Mouse (Mus musculus): ENCODE data around the gene Thnsl1.
A peak's percentile ranks its signal among the peaks of the same experiment; 100 is the strongest.

Gene Thnsl1

DNA sequence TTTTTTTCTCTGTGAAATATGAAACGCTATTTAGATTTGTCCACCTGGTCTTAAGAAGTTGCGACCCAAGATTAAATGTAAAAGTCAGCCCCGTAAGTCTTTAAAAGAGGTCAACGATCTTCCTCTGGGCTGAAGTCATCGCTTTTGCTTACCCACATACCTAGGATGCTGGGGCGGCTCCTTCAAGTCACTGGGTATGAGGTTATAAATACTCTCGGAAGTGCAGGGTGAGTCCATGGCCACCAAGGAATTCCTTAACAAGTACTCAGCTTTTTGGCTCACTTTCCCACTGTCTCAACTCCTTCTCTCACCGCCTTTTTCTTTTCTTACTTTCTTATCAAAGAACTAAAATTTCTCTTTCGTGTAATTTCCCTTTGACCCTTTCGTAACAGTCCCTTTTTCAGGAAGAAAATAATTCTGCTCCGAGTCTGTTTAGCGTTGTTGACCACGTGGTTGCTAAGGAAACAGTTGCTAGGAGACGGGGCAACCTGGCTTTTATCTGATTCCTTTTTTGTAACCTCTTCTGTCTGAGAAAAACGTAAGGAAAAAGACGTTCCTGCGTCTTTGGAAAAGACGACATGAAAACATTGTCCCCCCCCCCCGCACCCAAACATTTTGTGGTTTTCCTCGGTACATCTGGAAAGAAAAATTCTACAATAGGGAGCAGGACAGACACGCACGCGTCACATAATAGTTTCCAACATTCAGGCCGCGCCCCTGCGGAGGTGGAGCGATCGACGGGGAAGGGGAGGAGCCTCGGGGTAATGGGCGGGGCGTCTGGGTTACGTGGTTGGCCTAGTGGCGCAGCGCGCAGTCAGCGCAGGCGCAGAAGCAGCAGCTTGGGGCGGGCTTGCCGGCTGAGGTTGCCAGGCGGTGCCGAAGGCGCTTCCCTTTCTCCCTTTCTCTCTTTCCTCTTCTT is at the start of gene Thnsl1, which contains the start of gene Enkur:
Gene Thnsl1, plus strand, starts transcription at position 813 of the 919 bp plus-strand sequence.
Gene Enkur, minus strand, starts transcription at position 454 of the 919 bp plus-strand sequence.
- DNase-seq (ENCODE audit: low read depth in 2 of 2, low spot score in 2 of 2), result peak; percentile 99 to 100

DNA sequence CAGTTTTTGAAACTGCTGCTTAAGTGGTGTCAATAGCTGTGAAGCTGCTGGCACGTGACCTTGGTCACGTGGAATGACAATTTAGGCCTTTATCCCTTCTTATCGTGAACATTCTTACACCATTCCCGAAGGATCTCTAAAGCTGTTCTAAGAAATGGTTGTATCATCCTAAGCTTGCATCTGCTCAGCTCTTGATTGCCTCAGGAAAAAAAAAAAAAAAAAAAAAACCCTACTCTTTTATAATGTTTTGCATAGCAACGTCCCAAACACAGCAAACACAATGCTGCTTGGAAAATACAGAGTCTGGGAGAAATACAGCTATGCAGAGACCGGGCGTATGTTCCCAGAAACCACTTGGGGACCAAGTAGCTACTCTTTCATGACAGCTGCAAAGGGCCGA is 41.2 kb upstream of the Thnsl1 start:
- no peak for DNase-seq (ENCODE audit: low read depth in 2 of 2, low spot score in 2 of 2)

DNA sequence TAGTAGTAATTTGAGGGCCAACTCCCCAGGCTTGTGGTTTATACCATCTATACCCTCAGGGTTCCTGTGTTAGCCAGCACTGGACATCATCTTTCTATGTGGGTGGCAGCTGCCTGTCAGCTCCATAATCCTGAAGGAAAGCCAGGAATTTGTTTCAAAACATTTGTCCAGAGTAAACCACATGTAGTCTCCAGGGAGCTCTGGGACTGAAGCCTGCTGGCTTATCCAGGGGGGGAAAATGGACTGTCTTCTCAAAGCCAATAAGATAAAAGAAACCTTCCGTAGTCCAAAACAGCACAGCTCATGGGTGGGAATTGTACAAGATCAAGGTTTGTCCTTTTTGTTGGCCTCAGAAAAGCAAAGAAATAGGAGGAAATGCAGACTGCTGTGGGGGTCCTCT is 37.6 kb upstream of the Thnsl1 start:
- no peak for DNase-seq (ENCODE audit: low read depth in 2 of 2, low spot score in 2 of 2)

DNA sequence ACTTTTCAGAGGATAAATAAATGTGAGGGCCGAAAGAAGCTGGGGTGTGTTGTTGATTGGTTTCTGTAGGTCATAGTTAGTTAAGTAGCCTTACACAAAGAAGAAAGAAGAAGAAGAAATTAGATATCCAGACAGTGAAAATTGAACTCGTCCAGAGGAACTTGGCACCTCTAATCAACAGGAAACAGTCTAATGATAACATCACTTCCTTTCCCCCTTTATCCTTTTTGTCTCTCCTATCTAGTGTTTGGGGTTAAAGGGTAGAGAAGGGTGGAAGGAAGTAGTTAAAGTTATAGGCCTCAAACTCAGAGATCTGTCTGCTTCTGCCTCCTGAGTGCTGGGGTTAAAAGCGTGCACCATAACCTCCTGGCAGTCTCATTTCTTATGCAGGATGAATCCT is 32.7 kb upstream of the Thnsl1 start:
- DNase-seq (ENCODE audit: low read depth in 2 of 2, low spot score in 2 of 2), result no peak

- DNase-seq (ENCODE audit: low read depth in 2 of 2, low spot score in 2 of 2), result no peak
Measured at GRCm38 (mm10) chr2:21179136-21179535, 26.4 kb upstream of the Thnsl1 start.

GRCm38 (mm10) chr2:21182811-21183210 is 22.7 kb upstream of the Thnsl1 start:
- no peak for DNase-seq (ENCODE audit: low read depth in 2 of 2, low spot score in 2 of 2)

- peak; percentile 37 to 56 for DNase-seq (ENCODE audit: low read depth in 2 of 2, low spot score in 2 of 2)
Measured at GRCm38 (mm10) chr2:21187576-21187975, 17.9 kb upstream of the Thnsl1 start.

DNA sequence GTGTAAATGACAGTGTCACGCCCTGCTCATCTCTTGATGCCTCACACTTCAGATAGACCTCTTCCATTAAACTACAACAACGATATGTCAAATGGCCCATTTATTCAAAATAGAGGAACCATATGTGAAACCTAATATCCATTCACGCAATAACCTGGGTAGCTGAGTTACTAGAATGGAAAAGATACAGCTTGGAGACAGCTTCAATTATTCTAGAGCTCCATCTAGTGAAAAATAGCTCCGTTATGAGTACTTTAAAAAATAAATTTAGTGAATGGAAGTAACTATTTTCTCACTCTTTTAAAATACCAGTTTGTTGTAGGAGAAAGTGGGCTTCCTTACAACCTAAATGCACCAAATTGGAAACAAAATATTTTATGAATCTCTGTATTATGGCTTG is 16.9 kb upstream of the Thnsl1 start:
- no peak for DNase-seq (ENCODE audit: low read depth in 2 of 2, low spot score in 2 of 2)

GRCm38 (mm10) chr2:21191232-21191631 is 14.3 kb upstream of the Thnsl1 start:
- DNase-seq (ENCODE audit: low read depth in 2 of 2, low spot score in 2 of 2), result no peak

- DNase-seq (ENCODE audit: low read depth in 2 of 2, low spot score in 2 of 2), result no peak
Measured at GRCm38 (mm10) chr2:21195233-21195632, 10.3 kb upstream of the Thnsl1 start.

- DNase-seq (ENCODE audit: low read depth in 2 of 2, low spot score in 2 of 2), result no peak
Measured at GRCm38 (mm10) chr2:21199051-21199450, 6.5 kb upstream of the Thnsl1 start.

GRCm38 (mm10) chr2:21202754-21203153 is 2.8 kb upstream of the Thnsl1 start:
- no peak for DNase-seq (ENCODE audit: low read depth in 2 of 2, low spot score in 2 of 2)

- no peak for DNase-seq (ENCODE audit: low read depth in 2 of 2, low spot score in 2 of 2)
Measured at GRCm38 (mm10) chr2:21205831-21206159, 271 bp downstream of the Thnsl1 start.

- no peak for DNase-seq (ENCODE audit: low read depth in 2 of 2, low spot score in 2 of 2)
Measured at GRCm38 (mm10) chr2:21206278-21206677, 754 bp downstream of the Thnsl1 start.

DNA sequence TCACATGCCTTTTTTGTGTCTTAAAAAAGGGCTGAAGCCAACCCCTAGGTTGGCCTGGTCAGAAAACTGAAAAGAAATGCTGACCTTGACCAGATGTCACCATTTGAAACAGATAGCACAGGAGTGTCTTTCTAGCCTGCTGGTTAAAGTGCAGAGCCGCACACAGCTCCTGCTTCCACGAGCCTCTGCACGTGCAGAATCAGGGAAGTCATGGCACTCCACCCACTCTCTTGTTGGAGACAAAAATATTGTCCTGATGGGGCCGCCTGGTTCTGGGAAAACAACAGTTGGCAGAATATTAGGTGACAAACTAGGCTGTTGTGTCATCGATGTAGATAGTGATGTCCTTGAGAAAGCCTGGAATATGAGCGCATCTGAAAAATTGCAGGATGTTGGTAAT is 5.8 kb downstream of the Thnsl1 start:
- no peak for DNase-seq (ENCODE audit: low read depth in 2 of 2, low spot score in 2 of 2)

DNA sequence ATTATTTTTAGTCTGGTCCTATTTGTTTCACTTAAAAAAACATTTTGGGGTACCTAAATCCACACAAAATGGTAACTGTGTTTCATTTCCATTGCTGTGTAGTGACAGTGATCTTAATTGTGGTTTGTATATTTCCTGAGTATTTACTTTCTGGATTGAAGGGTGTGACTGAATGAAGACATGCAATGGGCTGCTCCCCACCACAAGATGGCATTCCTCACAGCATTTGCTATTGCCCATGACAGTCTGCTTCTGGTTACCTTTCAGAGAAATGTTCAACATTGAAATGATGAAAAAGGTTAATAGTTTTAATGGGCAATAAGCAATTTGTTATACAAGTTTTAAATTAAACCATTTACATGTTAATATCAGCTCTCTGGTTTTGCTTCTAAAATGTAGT is 8.8 kb downstream of the Thnsl1 start:
- DNase-seq (ENCODE audit: low read depth in 2 of 2, low spot score in 2 of 2), result no peak

GRCm38 (mm10) chr2:21215284-21215683 is 9.8 kb downstream of the Thnsl1 start:
- no peak for DNase-seq (ENCODE audit: low read depth in 2 of 2, low spot score in 2 of 2)

DNA sequence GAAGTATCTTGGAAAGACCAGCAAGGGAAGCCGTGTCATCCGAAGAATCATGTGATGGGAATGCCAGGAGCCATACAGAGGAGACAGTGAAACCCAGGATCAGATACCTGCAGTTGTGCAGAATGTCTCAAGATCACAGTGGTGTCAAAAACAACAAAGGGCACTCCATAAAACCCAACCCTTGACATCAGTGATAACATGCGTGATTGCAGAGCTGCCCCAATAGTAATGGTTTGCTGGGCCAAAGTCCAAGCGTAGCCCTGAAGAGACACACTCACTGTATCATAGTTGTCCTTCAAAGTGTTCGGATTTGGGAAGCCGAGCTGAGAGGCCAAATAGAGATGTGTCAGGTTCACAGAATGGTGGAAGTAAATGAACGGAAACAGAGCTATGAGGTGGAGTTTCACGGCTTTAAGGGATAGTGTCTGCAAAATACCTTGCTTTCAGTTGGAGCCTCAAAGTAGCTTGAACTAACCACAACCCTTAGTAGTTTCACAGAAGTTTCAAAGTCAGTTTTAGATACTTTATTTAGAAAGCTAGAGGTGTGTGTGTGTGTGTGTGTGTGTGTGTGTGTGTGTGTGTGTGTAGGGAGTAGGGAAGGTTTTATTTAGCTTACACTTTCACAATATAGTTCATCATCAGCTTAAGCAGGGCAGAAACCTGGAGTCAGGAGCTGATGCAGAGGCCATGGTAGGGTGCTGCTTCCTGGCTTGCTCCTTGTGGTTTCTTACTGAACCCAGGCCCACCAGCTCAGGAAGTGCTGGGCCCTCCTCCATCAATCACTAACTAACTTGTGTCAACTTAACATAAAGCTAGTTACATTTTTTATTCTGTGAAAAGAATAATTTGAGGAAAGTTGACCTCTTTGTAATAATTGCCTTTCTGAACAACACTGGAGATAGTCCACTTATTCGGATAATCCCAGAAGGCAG is 17.2 kb downstream of the Thnsl1 start:
- DNase-seq (ENCODE audit: low read depth in 2 of 2, low spot score in 2 of 2), result peak; percentile 10 to 36

DNA sequence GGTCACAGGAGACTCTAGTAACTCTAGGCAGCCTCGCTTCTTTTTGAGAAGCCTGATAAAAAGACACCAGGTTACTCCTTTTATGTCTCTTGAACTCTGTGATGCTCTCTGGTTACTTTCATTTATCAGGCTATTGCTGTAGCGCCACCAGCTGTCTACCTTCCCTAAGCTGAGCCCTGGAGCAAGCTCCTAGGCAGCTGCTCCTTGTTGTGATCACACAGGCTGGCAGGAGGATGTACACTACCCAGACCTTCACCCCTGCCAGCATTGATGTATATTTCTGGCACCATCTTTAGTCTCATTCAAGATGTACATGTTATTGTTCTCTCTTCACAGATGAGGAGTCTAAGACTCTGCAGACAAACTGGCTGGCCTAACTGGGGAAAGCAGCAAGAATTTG is 24.8 kb downstream of the Thnsl1 start:
- no peak for DNase-seq (ENCODE audit: low read depth in 2 of 2, low spot score in 2 of 2)

- no peak for DNase-seq (ENCODE audit: low read depth in 2 of 2, low spot score in 2 of 2)
Measured at GRCm38 (mm10) chr2:21231147-21231546, 25.6 kb downstream of the Thnsl1 start.

GRCm38 (mm10) chr2:21234871-21235648 is 29.5 kb downstream of the Thnsl1 start:
- no peak for DNase-seq (ENCODE audit: low read depth in 2 of 2, low spot score in 2 of 2)

All from CD8-positive naive resting alpha-beta T cell, adult 2 months (primary cell).